Mouse (Mus musculus) kidney, embryonic 16.5 days (tissue): ENCODE data around the gene Csrnp3. TPM values are rescaled to one million over a fixed set of nuclear protein-coding genes. Genes with fewer than 3 reads are reported as not detected.

ENCODE experiments used
- ATAC-seq: fragments of 200-750 bp; cut with Nextera tagmentation; 2 replicates; pipeline ENCODE4 v1.8.0; 2017; ENCODE audit warnings: moderate TSS enrichment; ENCODE audit not compliant: low FRiP score, low TSS enrichment
- H3K27ac ChIP-seq: fragments of 300-500 bp; sonication (generic); 2 replicates; pipeline ENCODE4 v1.5.1; 2014; ENCODE audit warnings: low read length
- H3K27me3 ChIP-seq: fragments of 300-500 bp; sonication (generic); 2 replicates; pipeline ENCODE4 v1.6.1; 2014; ENCODE audit warnings: low read length, control low read depth, mixed read lengths; ENCODE audit not compliant: insufficient read depth
- H3K36me3 ChIP-seq: fragments of 300-500 bp; sonication (generic); 2 replicates; pipeline ENCODE4 v1.6.1; 2014; ENCODE audit warnings: low read length, control low read depth, mixed read lengths; ENCODE audit not compliant: insufficient read depth
- H3K4me1 ChIP-seq: fragments of 300-500 bp; sonication (generic); 2 replicates; pipeline ENCODE4 v1.6.1; 2014; ENCODE audit warnings: low read length, control low read depth, mixed read lengths; ENCODE audit not compliant: insufficient read depth
- H3K4me2 ChIP-seq: fragments of 300-500 bp; sonication (generic); replicated peaks from 2 replicates; pipeline ENCODE4 v1.6.1; 2014; ENCODE audit warnings: low read depth, low read length
- H3K4me3 ChIP-seq: fragments of 300-500 bp; sonication (generic); 2 replicates; pipeline ENCODE4 v1.5.1; 2014; ENCODE audit warnings: mild to moderate bottlenecking, low read length
- H3K9ac ChIP-seq: fragments of 300-500 bp; sonication (generic); replicated peaks from 2 replicates; pipeline ENCODE4 v1.6.1; 2014; ENCODE audit warnings: low read length
- H3K9me3 ChIP-seq: fragments of 300-500 bp; sonication (generic); 2 replicates; pipeline ENCODE4 v1.6.1; 2016; ENCODE audit warnings: low read length, control low read depth
- WGBS: fragments of 180-500 bp; shearing (Covaris S2); extraction: QIAGEN DNeasy Blood & Tissue Kit; methylation state at CpG from one replicate; pipeline ENCODE4 v1.1.7; 2014; 5-methylcytosine and 5-hydroxymethylcytosine counted together
- polyA plus RNA-seq: library from polyadenylated mRNA; unstranded; fragments of >200 nt; fragmentation: Nextera tagmentation; extraction: Ambion mirVana; gene quantifications from 2 replicates; pipeline ENCODE4 v1.2.1, GENCODE M21; 2015

The Csrnp3 gene
- polyA plus RNA-seq, 1 experiment from 2014 or later, result 1.8 TPM

DNA sequence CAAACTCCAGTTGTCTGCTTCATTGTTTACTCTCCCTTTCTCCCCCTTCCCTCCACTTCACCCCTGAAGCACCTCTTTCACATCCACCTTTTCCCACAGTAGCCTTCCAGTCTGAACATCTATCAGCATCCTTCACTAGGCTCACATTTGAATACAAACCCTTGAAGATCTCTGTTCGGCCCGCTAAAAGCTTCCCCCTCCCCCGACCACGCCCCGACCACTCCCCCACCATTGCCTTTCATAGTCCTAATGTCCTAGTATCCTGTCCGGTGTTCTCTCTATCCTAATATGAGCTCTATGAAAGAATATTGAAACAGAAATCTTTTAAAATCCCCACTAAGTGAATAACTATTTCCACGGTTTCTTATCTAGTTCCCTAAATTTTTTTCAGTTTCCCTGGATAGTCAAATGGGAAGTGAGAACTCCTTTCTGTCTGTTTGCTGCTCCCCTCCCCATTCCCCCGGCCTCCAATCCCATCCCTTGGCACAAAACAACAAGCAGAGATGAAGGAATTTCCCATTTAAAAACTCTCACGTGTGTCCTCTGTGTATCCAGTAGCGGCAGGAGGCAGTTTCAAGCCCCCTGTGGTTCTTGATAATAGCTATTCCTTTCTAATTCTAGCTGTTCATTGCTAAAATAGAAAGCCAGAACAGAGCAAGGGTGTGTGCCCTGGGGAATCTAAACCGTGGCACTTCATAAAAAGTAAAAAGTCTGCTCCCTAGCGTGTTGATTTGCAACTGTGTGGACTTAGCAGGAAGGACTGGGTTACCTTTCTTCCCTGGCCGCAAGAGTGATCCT lies 64.4 kb downstream of the Csrnp3 start:
- no peaks in the 10 kb centered on the region for H3K27me3 ChIP-seq
- WGBS, result 34% methylated on average over 13 of the region's 13 CpGs
- no peak overlapping the region for H3K9ac ChIP-seq
- no peaks in the 10 kb centered on the region for H3K4me1 ChIP-seq
- H3K9me3 ChIP-seq, result no peaks in the 10 kb centered on the region
- ATAC-seq, result peak; percentile 35; the same call in 1 of the 2 replicates
- no peak overlapping the region; the same call in 1 of the 2 replicates for H3K4me2 ChIP-seq
- H3K36me3 ChIP-seq, result no peaks in the 10 kb centered on the region
- H3K4me3 ChIP-seq, result no peak overlapping the region
- no peak overlapping the region for H3K27ac ChIP-seq

DNA sequence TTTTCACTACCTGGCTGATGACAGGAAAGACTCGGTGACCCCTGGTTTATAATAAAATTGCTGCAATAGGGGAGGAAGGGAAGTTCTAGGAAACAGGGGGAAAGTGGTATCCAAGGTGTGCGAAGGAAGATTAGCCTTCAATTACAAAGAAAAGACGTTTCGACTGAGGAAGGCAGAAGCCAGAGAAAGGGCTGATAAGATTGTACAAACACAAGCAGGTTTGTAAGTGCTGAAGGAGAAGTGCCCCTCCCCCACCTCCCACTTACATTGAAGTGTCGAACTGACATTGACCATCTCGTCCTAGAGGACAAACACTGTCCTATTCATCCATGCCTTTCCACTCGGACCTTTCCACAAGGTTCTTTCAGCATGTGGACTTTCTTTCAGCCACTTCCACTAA lies 70.4 kb downstream of the Csrnp3 start:
- ATAC-seq, result no peak
- WGBS, result 62% methylated on average over 7 of the region's 7 CpGs
- Histone ChIP-seq H3K4me1 (peaks cover 9% of the 10 kb centered on the region), H3K27me3 (no peaks in the 10 kb centered on the region), H3K9ac (no peak overlapping the region), H3K27ac (no peak overlapping the region), H3K4me2 (no peak overlapping the region), H3K4me3 (no peak overlapping the region), H3K9me3 (no peaks in the 10 kb centered on the region), H3K36me3 (no peaks in the 10 kb centered on the region)

DNA sequence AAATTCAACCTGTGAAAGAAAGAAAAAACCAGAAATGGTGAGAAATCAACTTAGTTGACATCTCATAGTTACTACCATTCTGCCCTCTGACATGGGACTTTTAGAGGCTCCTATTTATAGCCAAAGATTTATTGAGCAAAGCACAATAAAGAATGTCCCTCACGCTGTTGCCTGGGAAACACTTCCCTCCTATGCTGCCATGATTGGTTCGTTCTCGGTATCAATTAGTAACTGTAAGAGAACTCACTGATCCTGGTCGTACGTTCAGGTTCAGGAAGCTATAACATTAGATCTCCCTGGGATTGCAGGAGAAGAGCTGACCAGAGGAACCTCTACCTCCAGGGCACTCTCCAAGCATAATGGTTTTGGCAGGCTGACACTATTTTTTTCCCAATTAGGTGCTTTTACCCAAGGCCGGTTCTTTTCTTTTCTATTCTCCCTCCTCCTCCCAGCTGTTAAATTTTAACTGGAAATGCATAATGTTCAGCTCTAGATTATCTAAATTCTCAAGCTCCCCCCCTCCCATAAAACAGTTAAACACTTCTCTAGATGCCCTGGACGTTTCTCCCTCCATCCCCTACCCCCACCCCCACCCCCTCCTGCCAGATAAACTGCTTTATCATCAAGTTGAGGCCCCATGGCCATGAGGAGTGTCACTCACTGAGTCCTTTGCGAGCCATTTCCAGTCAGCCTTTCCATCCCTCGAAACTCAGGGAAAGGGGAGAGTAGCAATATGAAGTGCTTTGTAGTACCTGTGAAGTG lies 75.3 kb downstream of the Csrnp3 start:
- Histone ChIP-seq H3K4me1 (peaks cover 15% of the 10 kb centered on the region), H3K4me2 (peak overlapping the region; percentile 50), H3K27me3 (no peaks in the 10 kb centered on the region), H3K9ac (no peak overlapping the region), H3K36me3 (no peaks in the 10 kb centered on the region), H3K9me3 (no peaks in the 10 kb centered on the region), H3K27ac (peak overlapping the region; percentile 49; the same call in 1 of the 2 replicates), H3K4me3 (peak overlapping the region; percentile 29)
- peak; percentile 82 for ATAC-seq
- WGBS, result 10% methylated on average over 9 of the region's 9 CpGs

DNA sequence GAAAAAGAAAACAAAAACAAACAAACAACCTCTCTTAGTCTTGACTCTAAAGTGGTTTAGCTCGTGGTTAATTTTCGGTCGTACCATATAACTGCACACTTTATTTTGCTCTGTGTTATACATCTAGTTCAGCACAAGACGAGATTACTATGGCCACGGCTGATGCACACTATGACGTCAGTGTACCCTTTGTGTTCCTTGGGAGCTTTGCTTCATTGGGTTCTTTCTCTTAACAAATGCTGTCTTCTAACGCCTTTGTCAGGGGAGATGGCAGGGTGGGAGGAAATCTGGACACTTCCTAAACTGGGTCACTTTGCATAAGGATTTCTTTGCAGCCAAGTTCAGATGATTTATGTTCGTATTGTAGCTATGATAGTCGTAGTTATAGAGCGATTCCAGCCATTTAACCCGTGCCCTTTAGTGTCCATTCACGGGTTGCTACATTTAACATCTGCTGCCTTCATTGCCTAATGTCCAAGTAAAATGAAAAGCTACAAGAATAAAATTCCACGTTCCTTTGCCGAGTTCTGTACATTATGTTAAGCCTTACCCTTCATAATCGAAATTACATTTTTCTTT lies 79.9 kb downstream of the Csrnp3 start:
- ATAC-seq, result peak; percentile 50; the same call in 1 of the 2 replicates
- H3K27ac ChIP-seq, result no peak overlapping the region
- no peaks in the 10 kb centered on the region for H3K9me3 ChIP-seq
- no peak overlapping the region for H3K9ac ChIP-seq
- no peaks in the 10 kb centered on the region for H3K36me3 ChIP-seq
- H3K4me1 ChIP-seq, result peaks cover 11% of the 10 kb centered on the region
- H3K27me3 ChIP-seq, result no peaks in the 10 kb centered on the region
- no peak overlapping the region for H3K4me3 ChIP-seq
- 59% methylated on average over 15 of the region's 15 CpGs for WGBS
- H3K4me2 ChIP-seq, result peak overlapping the region; percentile 31

DNA sequence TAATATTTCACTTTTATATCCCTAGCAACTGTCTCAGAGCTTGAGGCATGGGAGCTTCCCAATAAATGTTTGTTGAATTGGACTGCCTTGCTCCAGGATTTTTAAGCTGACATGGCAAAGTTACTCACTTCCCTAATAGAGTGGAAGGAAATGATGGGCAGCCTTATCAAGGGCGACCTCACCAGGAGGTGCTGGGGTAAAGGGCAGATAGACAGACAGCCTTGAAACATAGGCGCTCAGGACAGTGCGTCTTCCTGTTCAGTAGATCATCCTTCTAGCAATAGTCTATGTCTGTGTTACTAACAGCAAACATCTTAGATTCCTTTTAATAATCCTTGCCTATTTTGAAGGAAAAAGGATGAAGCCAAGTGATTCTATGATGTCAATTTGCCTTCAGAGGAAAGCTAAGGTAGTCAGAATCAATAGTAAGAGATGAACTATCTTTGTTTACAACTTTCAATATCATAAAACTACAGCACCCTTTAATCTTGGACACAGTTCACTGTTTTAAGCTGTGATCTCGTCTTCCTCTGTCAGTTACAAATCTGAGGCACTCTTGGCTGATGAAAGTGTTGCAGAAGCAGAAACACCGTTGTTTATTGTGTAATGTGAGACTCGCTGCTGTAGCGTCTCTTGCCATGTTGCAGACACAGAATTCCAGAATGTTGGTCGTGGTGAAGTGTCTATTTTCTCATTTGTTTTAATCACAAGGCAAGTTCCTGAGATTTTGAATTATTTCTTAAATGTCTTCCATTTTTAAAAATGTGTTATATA lies 81.6 kb downstream of the Csrnp3 start:
- WGBS, result 49% methylated on average over 8 of the region's 8 CpGs

DNA sequence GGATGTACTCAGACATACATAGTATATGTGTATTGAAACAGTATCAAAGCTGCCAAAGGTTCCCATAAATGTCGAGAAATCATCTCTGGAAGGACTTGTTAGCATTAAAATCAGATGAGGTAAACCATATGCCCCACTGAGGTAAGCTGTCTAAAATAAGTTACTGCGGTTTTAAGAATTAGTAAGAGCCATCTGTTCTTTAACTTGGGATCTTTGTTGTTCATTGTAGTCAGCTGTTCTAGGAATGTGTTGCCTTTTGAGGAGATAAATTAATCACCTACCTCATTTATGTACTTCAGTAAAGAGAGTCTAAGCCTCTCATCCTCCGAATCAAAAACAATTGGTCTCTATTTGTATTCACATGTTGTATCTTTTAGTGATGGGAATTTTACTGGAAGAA lies 83.7 kb downstream of the Csrnp3 start:
- Histone ChIP-seq H3K27ac (no peak overlapping the region), H3K4me1 (0 out of 2 replicates have a peak, but pooled peaks cover 5% of the 10 kb centered on the region), H3K4me2 (no peak overlapping the region), H3K4me3 (no peak overlapping the region), H3K9me3 (no peaks in the 10 kb centered on the region), H3K36me3 (no peaks in the 10 kb centered on the region), H3K27me3 (no peaks in the 10 kb centered on the region), H3K9ac (no peak overlapping the region)
- WGBS, result 67% methylated on average over 3 of the region's 3 CpGs
- ATAC-seq, result no peak

More for the DNA sequence above, 81.6 kb downstream of the Csrnp3 start:
- Histone ChIP-seq H3K27ac (no peak overlapping the region), H3K9ac (no peak overlapping the region), H3K27me3 (no peaks in the 10 kb centered on the region), H3K4me1 (0 out of 2 replicates have a peak, but pooled peaks cover 5% of the 10 kb centered on the region), H3K4me2 (no peak overlapping the region), H3K9me3 (no peaks in the 10 kb centered on the region), H3K4me3 (no peak overlapping the region), H3K36me3 (no peaks in the 10 kb centered on the region)
- no peak for ATAC-seq

DNA sequence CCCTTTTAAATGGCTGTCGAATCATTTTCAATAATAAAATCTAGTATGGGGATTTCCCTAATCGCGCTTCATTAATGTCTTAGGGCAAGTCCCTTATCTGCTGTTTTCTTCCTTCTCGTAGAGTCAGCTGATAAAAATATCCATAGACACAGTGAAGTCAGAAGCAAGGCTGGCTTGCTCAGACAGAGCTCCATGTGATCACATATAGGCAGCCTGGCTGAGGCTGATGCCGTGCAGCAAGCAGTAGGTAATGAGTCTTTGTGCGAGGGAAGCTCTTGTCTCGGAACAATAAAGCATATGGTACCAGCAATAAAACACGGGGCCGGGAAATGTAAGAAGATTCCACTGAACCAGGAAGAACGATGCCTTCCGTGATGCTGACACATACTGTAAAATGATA lies 84.4 kb downstream of the Csrnp3 start:
- Histone ChIP-seq H3K4me3 (no peak overlapping the region), H3K9me3 (no peaks in the 10 kb centered on the region), H3K4me2 (peak overlapping the region; percentile 30), H3K4me1 (0 out of 2 replicates have a peak, but pooled peaks cover 5% of the 10 kb centered on the region), H3K27me3 (no peaks in the 10 kb centered on the region), H3K27ac (no peak overlapping the region), H3K36me3 (no peaks in the 10 kb centered on the region), H3K9ac (no peak overlapping the region)
- WGBS, result 35% methylated on average over 11 of the region's 11 CpGs
- ATAC-seq, result no peak

DNA sequence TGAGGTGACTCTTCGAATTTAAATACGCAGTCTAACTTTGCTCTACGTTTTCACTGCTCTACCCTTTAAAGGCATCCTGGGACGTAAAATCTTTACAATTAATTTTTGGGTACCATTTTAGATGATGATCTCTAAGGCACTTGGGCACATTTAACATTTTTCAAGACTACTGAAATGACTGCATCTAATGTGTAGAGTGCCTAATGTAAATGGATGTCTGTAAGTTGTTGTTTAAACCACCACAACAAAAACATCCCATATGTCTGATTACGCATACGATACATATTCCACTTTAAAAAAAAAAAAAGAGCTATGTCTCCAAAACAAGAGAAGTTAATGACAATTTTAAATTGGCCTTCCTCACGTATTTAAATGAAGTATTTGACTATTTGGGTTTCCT lies 85.7 kb downstream of the Csrnp3 start:
- peak overlapping the region; percentile 58 for H3K9ac ChIP-seq
- H3K4me3 ChIP-seq, result peak overlapping the region; percentile 52
- H3K9me3 ChIP-seq, result no peaks in the 10 kb centered on the region
- no peak overlapping the region for H3K27ac ChIP-seq
- peak overlapping the region; percentile 64 for H3K4me2 ChIP-seq
- WGBS, result 67% methylated on average over 7 of the region's 7 CpGs
- ATAC-seq, result no peak
- 0 out of 2 replicates have a peak, but pooled peaks cover 3% of the 10 kb centered on the region for H3K4me1 ChIP-seq
- no peaks in the 10 kb centered on the region for H3K36me3 ChIP-seq
- no peaks in the 10 kb centered on the region for H3K27me3 ChIP-seq

DNA sequence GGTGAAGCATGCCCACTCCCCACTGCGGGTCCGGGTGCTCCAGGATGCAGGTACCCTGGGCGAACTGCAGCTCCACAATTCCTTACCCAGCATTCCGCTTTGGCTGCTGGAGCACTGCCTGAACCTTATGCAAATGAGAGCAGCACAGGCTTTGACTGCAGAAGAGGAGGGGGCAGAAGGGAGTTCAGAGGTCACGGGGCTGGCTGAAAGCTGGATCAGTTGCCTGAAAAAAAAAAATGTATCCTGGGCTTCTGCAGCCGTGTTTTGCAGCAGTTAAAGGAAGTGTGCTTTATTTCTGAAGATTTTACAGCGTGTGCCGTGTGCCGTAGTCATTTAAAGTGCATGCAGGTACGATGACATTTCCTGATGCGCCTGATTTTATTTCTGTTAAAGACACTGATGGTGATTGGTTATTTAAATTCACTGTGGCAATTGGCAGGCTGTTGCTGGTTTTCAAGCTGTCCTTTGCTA lies 86.3 kb downstream of the Csrnp3 start:
- H3K27me3 ChIP-seq, result no peaks in the 10 kb centered on the region
- H3K27ac ChIP-seq, result no peak overlapping the region

More for the DNA sequence above, 86.3 kb downstream of the Csrnp3 start:
- Histone ChIP-seq H3K4me1 (0 out of 2 replicates have a peak, but pooled peaks cover 3% of the 10 kb centered on the region), H3K36me3 (no peaks in the 10 kb centered on the region), H3K9ac (peak overlapping the region; percentile 58), H3K4me3 (peak overlapping the region; percentile 52), H3K4me2 (peak overlapping the region; percentile 64), H3K9me3 (no peaks in the 10 kb centered on the region)
- WGBS, result 2% methylated on average over 11 of the region's 11 CpGs
- peak; percentile 96 for ATAC-seq
